Mouse (Mus musculus): ENCODE data around the gene Olfr963. TPM values are rescaled to one million over a fixed set of nuclear protein-coding genes. Genes with fewer than 3 reads are reported as not detected.
"Not testable (repeated sequence)": the region's sequence is repeated elsewhere in the genome, so short reads cannot be mapped to it uniquely, and the experiment has no call there.

Olfr963 gene
- total RNA-seq (2021), result not detected
- long read RNA-seq, experiment 1, result 0 reads
- long read RNA-seq, experiment 2, result 0 reads

GRCm38 (mm10) chr9:39666905-39667304, at the start of gene Olfr963:
Gene Olfr963 (plus strand): TSS chr9:39667205.
- no peak for DNase-seq

- DNase-seq, result no peak
Observed at GRCm38 (mm10) chr9:39621073-39621472, 45.9 kb upstream of the Olfr963 start, which contains the start of gene Olfr960. Gene Olfr960 (plus strand): TSS chr9:39621373.

- no peak for DNase-seq
Observed at GRCm38 (mm10) chr9:39623783-39624182, 43.2 kb upstream of the Olfr963 start.

- DNase-seq, result no peak
Observed at GRCm38 (mm10) chr9:39624711-39625110, 42.3 kb upstream of the Olfr963 start.

GRCm38 (mm10) chr9:39629069-39629468, 37.9 kb upstream of the Olfr963 start:
- no peak for DNase-seq

- DNase-seq, result no peak
Observed at GRCm38 (mm10) chr9:39633913-39634594, 33.0 kb upstream of the Olfr963 start.

GRCm38 (mm10) chr9:39644785-39645184, 22.2 kb upstream of the Olfr963 start, which contains the start of gene Olfr961:
Gene Olfr961 (plus strand): TSS chr9:39645085.
- DNase-seq, result no peak

- no peak for DNase-seq
Observed at GRCm38 (mm10) chr9:39647382-39647781, 19.6 kb upstream of the Olfr963 start.

- DNase-seq, result no peak
Observed at GRCm38 (mm10) chr9:39654756-39655396, 12.1 kb upstream of the Olfr963 start.

- no peak for DNase-seq
Observed at GRCm38 (mm10) chr9:39669723-39670122, 2.7 kb downstream of the Olfr963 start.

GRCm38 (mm10) chr9:39674820-39675219, 7.8 kb downstream of the Olfr963 start:
- no peak for DNase-seq

GRCm38 (mm10) chr9:39678557-39678956, 11.6 kb downstream of the Olfr963 start:
- no peak for DNase-seq

GRCm38 (mm10) chr9:39679280-39679679, 12.3 kb downstream of the Olfr963 start:
- no peak for DNase-seq

- DNase-seq, result not testable (repeated sequence)
Observed at GRCm38 (mm10) chr9:39701123-39701522, 34.1 kb downstream of the Olfr963 start.

GRCm38 (mm10) chr9:39707017-39707416, 40.0 kb downstream of the Olfr963 start, which contains the start of gene Olfr149:
Gene Olfr149 (minus strand): TSS chr9:39707117.
- DNase-seq, result no peak

- peak; percentile 5 for DNase-seq
Observed at GRCm38 (mm10) chr9:39708958-39709357, 42.0 kb downstream of the Olfr963 start.

- DNase-seq, result no peak
Observed at GRCm38 (mm10) chr9:39711053-39711452, 44.0 kb downstream of the Olfr963 start, which contains the start of gene Olfr965. Gene Olfr965 (plus strand): TSS chr9:39711353.

Other genes starting within 250 kb of the Olfr963 start
- gene Olfr952, start 240.1 kb upstream of the Olfr963 start, total RNA-seq (2021), result not detected
- gene Olfr954, start 210.5 kb upstream of the Olfr963 start, total RNA-seq (2021), result not detected
- gene Olfr955, start 195.3 kb upstream of the Olfr963 start, total RNA-seq (2021), result not detected
- gene Olfr44, start 173.2 kb upstream of the Olfr963 start, total RNA-seq (2021), result not detected
- gene Olfr957, start 151.4 kb upstream of the Olfr963 start, total RNA-seq (2021), result not detected
- not detected for gene Olfr958, start 113.2 kb upstream of the Olfr963 start, total RNA-seq (2021)
- not detected for gene Olfr959, start 91.6 kb upstream of the Olfr963 start, total RNA-seq (2021)
- gene AW551984, start 62.8 kb upstream of the Olfr963 start, total RNA-seq (2021), result 10 to 100 TPM; 15.4 to 20.6 TPM
- gene Olfr148, start 56.5 kb upstream of the Olfr963 start, total RNA-seq (2021), result not detected
- not detected for gene Olfr960, start 45.8 kb upstream of the Olfr963 start, total RNA-seq (2021)
- not detected for gene Olfr961, start 22.1 kb upstream of the Olfr963 start, total RNA-seq (2021)
- not detected for gene Olfr149, start 39.9 kb downstream of the Olfr963 start, total RNA-seq (2021)
- not detected for gene Olfr965, start 44.1 kb downstream of the Olfr963 start, total RNA-seq (2021)
- not detected for gene Olfr150, start 63.8 kb downstream of the Olfr963 start, total RNA-seq (2021)
- gene Olfr967, start 79.0 kb downstream of the Olfr963 start, total RNA-seq (2021), result not detected
- gene Olfr968, start 116.0 kb downstream of the Olfr963 start, total RNA-seq (2021), result not detected
- gene Olfr969, start 123.7 kb downstream of the Olfr963 start, total RNA-seq (2021), result not detected
- gene Olfr970, start 141.7 kb downstream of the Olfr963 start, total RNA-seq (2021), result not detected
- not detected for gene Olfr971, start 169.7 kb downstream of the Olfr963 start, total RNA-seq (2021)
- gene Olfr972, start 199.2 kb downstream of the Olfr963 start, total RNA-seq (2021), result not detected
- not detected for gene Olfr229, start 240.1 kb downstream of the Olfr963 start, total RNA-seq (2021)

Measured in adrenal gland, postnatal 10 days (tissue).